Mouse (Mus musculus) heart, embryonic 14.5 days (tissue): ENCODE data around the gene Mex3a. TPM values are rescaled to one million over a fixed set of nuclear protein-coding genes. Genes with fewer than 3 reads are reported as not detected.
A peak's percentile ranks its signal among the peaks of the same experiment; 100 is the strongest.

Experiments used
- ATAC-seq: fragments of 200-750 bp; cut with Nextera tagmentation; 2 replicates; pipeline ENCODE4 v1.8.0; 2017; ENCODE audit warnings: low read depth, moderate TSS enrichment; ENCODE audit not compliant: insufficient number of reproducible peaks, insufficient read depth, low FRiP score
- H3K27ac ChIP-seq, 2 experiments: fragments of 200-500 bp in 1 of 2; fragments of 300-500 bp in 1 of 2; sonication (generic) in 1 of 2; replicated peaks in 1 of 2; 2 replicates each; pipeline ENCODE4 v1.5.1; 2012 to 2014; ENCODE audit warnings: low read depth in 2 of 2, low read length in 2 of 2, control low read depth in 1 of 2, mild to moderate bottlenecking in 1 of 2, mixed read lengths in 1 of 2; ENCODE audit not compliant: control insufficient read depth in 1 of 2, insufficient read depth in 1 of 2
- H3K27me3 ChIP-seq: fragments of 300-500 bp; sonication (generic); 2 replicates; pipeline ENCODE4 v1.6.1; 2014; ENCODE audit warnings: mild to moderate bottlenecking, low read length, control low read depth; ENCODE audit not compliant: control insufficient read depth, insufficient read depth
- H3K36me3 ChIP-seq: fragments of 300-500 bp; sonication (generic); 2 replicates; pipeline ENCODE4 v1.6.1; 2014; ENCODE audit warnings: mild to moderate bottlenecking, control low read depth, low read length, mixed read lengths; ENCODE audit not compliant: control insufficient read depth, insufficient read depth
- H3K4me1 ChIP-seq, 2 experiments: fragments of 200-500 bp in 1 of 2; fragments of 300-500 bp in 1 of 2; sonication (generic) in 1 of 2; 2 replicates each; pipeline ENCODE4 v1.6.1; 2012 to 2014; ENCODE audit warnings: low read length in 2 of 2, control low read depth in 1 of 2, mixed read lengths in 1 of 2; ENCODE audit not compliant: control insufficient read depth in 2 of 2, insufficient read depth in 2 of 2
- H3K4me2 ChIP-seq: fragments of 300-500 bp; sonication (generic); 2 replicates; pipeline ENCODE4 v1.6.1; 2014; ENCODE audit warnings: mild to moderate bottlenecking, low read length
- H3K4me3 ChIP-seq, 2 experiments: fragments of 200-500 bp in 1 of 2; fragments of 300-500 bp in 1 of 2; sonication (generic) in 1 of 2; 2 replicates each; pipeline ENCODE4 v1.5.1; 2012 to 2014; ENCODE audit warnings: low read length in 2 of 2, mild to moderate bottlenecking in 2 of 2, control low read depth in 1 of 2, low read depth in 1 of 2, moderate library complexity in 1 of 2; ENCODE audit not compliant: control insufficient read depth in 1 of 2, insufficient read depth in 1 of 2
- H3K9ac ChIP-seq: fragments of 300-500 bp; sonication (generic); 2 replicates; pipeline ENCODE4 v1.6.1; 2014; ENCODE audit warnings: mild to moderate bottlenecking, low read length
- H3K9me3 ChIP-seq: fragments of 300-500 bp; sonication (generic); 2 replicates; pipeline ENCODE4 v1.6.1; 2016; ENCODE audit warnings: low read length, control low read depth; ENCODE audit not compliant: control insufficient read depth
- WGBS: fragments of 180-500 bp; shearing (Covaris S2); extraction: QIAGEN DNeasy Blood & Tissue Kit; methylation state at CpG from one replicate; pipeline ENCODE4 v1.1.7; 2014; 5-methylcytosine and 5-hydroxymethylcytosine counted together
- polyA plus RNA-seq: library from polyadenylated mRNA; unstranded; fragments of >200 nt; fragmentation: Nextera tagmentation; extraction: Ambion mirVana; gene quantifications from 2 replicates; pipeline ENCODE4 v1.2.1, GENCODE M21; 2014

The Mex3a gene
- polyA plus RNA-seq, 1 experiment from 2014 or later = 11.0 TPM

GRCm38 (mm10) chr3:88521803-88522331 is 10.3 kb upstream of the Mex3a start:
- 26% methylated on average over 9 of the region's 9 CpGs for WGBS
- H3K4me3 ChIP-seq = no peak overlapping the region
- 0 out of 2 replicates have a peak, but pooled peaks have one; percentile 5 for ATAC-seq

GRCm38 (mm10) chr3:88523027-88523426 is 9.2 kb upstream of the Mex3a start:
- WGBS = 83% methylated on average over 8 of the region's 8 CpGs
- Histone ChIP-seq H3K4me1 (peaks cover 10 to 20% of the 10 kb centered on the region in 2 experiments), H3K4me2 (no peak overlapping the region), H3K27ac (no peak overlapping the region), H3K9me3 (no peaks in the 10 kb centered on the region), H3K4me3 (no peak overlapping the region), H3K27me3 (no peaks in the 10 kb centered on the region), H3K9ac (no peak overlapping the region), H3K36me3 (peaks cover 4% of the 10 kb centered on the region; the same call in 1 of the 2 replicates)
- no peak for ATAC-seq

More at GRCm38 (mm10) chr3:88521803-88522331, 10.3 kb upstream of the Mex3a start:
- H3K4me2 ChIP-seq = no peak overlapping the region
- no peaks in the 10 kb centered on the region for H3K27me3 ChIP-seq
- peaks cover 4% of the 10 kb centered on the region; the same call in 1 of the 2 replicates for H3K36me3 ChIP-seq
- no peaks in the 10 kb centered on the region for H3K9me3 ChIP-seq
- H3K27ac ChIP-seq = no peak overlapping the region
- peaks cover 2 to 10% of the 10 kb centered on the region in 2 experiments; a peak in 3 of 4 replicates for H3K4me1 ChIP-seq
- H3K9ac ChIP-seq = no peak overlapping the region

- H3K27ac ChIP-seq = no peak overlapping the region
- no peak overlapping the region for H3K9ac ChIP-seq
- WGBS = 90% methylated on average over 5 of the region's 5 CpGs
- H3K4me3 ChIP-seq = no peak overlapping the region
- H3K4me1 ChIP-seq = peaks cover 22 to 35% of the 10 kb centered on the region in 2 experiments
- H3K9me3 ChIP-seq = no peaks in the 10 kb centered on the region
- ATAC-seq = no peak
- no peak overlapping the region for H3K4me2 ChIP-seq
- H3K27me3 ChIP-seq = no peaks in the 10 kb centered on the region
- peaks cover 4% of the 10 kb centered on the region; the same call in 1 of the 2 replicates for H3K36me3 ChIP-seq
These were observed 7.2 kb upstream of the Mex3a start for GRCm38 (mm10) chr3:88525021-88525420.

GRCm38 (mm10) chr3:88526157-88527131 is 5.8 kb upstream of the Mex3a start:
- Histone ChIP-seq H3K4me3 (no peak overlapping the region), H3K4me2 (peak overlapping the region; percentile 28), H3K27ac (0 out of 4 replicates have a peak overlapping the region, but pooled peaks of 1 of the 2 experiments have one; percentile 5), H3K9me3 (no peaks in the 10 kb centered on the region), H3K27me3 (no peaks in the 10 kb centered on the region), H3K4me1 (peaks cover 29 to 42% of the 10 kb centered on the region in 2 experiments), H3K36me3 (peaks cover 4% of the 10 kb centered on the region; the same call in 1 of the 2 replicates), H3K9ac (peak overlapping the region; percentile 44; the same call in 1 of the 2 replicates)
- WGBS = 34% methylated on average over 17 of the region's 17 CpGs
- ATAC-seq = peak; percentile 69

- Histone ChIP-seq H3K4me2 (peak overlapping the region; percentile 23), H3K27ac (peak overlapping the region in 1 of 2 experiments; percentile 6; a peak in 1 of 4 replicates), H3K4me3 (no peak overlapping the region), H3K36me3 (peaks cover 4% of the 10 kb centered on the region; the same call in 1 of the 2 replicates), H3K4me1 (peaks cover 29 to 42% of the 10 kb centered on the region in 2 experiments), H3K9me3 (no peaks in the 10 kb centered on the region), H3K27me3 (no peaks in the 10 kb centered on the region), H3K9ac (peak overlapping the region; percentile 34; the same call in 1 of the 2 replicates)
- no peak for ATAC-seq
- 30% methylated on average over 8 of the region's 8 CpGs for WGBS
These were observed 4.6 kb upstream of the Mex3a start for GRCm38 (mm10) chr3:88527565-88527964.

- no peaks in the 10 kb centered on the region for H3K9me3 ChIP-seq
- 82% methylated on average over 11 of the region's 11 CpGs for WGBS
- H3K27me3 ChIP-seq = no peaks in the 10 kb centered on the region
- ATAC-seq = no peak
- peaks cover 29 to 43% of the 10 kb centered on the region in 2 experiments for H3K4me1 ChIP-seq
- no peak overlapping the region for H3K27ac ChIP-seq
- no peak overlapping the region for H3K9ac ChIP-seq
- no peak overlapping the region for H3K4me2 ChIP-seq
- H3K36me3 ChIP-seq = peaks cover 4% of the 10 kb centered on the region; the same call in 1 of the 2 replicates
- no peak overlapping the region for H3K4me3 ChIP-seq
These were observed 3.5 kb upstream of the Mex3a start for GRCm38 (mm10) chr3:88528646-88529045.

- Histone ChIP-seq H3K4me3 (no peak overlapping the region), H3K36me3 (peaks cover 5% of the 10 kb centered on the region; the same call in 1 of the 2 replicates), H3K4me1 (peaks cover 33 to 51% of the 10 kb centered on the region in 2 experiments), H3K4me2 (peak overlapping the region; percentile 68), H3K27ac (peak overlapping the region; percentile 7 to 55), H3K9ac (peak overlapping the region; percentile 95; the same call in 1 of the 2 replicates), H3K27me3 (no peaks in the 10 kb centered on the region), H3K9me3 (no peaks in the 10 kb centered on the region)
- ATAC-seq = no peak
- WGBS = 33% methylated on average over 7 of the region's 7 CpGs
These were observed 2.8 kb upstream of the Mex3a start for GRCm38 (mm10) chr3:88529204-88530000.
